Mouse (Mus musculus) erythroblast, embryonic 14.5 days (primary cell): ENCODE results near the gene A930033H14Rik.

ENCODE experiments used
- GATA1 ChIP-seq: IDR thresholded peaks from 2 replicates; pipeline ENCODE4 v1.6.1; 2012; ENCODE audit warnings: low read length, inconsistent platforms, mixed read lengths
- TAL1 ChIP-seq: IDR thresholded peaks from 3 replicates; pipeline ENCODE4 v1.6.1; 2012; ENCODE audit warnings: low read length, inconsistent platforms, mixed read lengths

DNA sequence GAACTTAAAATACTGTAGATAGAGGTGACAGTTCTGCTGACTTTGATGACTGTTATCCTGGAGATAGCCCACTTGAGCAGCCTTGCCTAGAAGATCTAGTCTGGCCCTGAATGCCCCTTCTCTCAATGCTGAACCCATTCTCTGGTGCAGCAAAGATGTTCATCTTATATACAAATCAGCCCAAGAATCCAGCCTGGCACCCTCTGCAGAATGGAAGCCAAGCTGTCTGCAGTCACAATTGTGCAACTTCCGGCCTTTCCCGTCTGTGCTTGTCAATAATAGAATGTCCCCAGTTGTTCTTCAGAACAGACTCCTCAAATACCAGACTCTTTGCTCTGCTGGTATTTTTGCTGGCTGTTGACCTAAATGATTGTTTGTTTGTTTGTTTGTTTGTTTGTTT lies 27.6 kb upstream of the A930033H14Rik start:
- TF ChIP-seq GATA1 (no peak), TAL1 (no peak)
